Mouse (Mus musculus): ENCODE measurements around the gene Ghrh.

Ghrh gene

DNA sequence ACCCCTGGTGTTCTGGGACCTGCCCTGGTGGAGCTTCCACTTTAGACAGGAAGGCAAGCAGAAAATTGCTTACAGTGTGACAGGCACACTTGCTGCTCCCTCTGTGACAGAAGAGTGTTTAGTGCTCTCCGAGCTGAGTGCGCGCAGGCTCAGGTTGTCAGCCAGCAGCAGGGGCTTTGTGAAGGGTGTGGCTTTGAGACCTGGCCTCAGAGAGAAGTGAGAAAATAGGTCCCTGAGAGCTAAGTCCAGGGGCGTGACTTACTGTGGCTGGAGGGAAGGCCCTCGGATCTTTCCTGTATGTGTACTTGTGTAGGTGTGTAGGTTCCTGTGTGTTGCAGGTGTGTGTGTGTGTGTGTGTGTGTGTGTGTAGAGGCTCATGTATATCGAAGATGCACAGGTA lies 4.0 kb downstream of the Ghrh start:
- DNase-seq = no peak

DNA sequence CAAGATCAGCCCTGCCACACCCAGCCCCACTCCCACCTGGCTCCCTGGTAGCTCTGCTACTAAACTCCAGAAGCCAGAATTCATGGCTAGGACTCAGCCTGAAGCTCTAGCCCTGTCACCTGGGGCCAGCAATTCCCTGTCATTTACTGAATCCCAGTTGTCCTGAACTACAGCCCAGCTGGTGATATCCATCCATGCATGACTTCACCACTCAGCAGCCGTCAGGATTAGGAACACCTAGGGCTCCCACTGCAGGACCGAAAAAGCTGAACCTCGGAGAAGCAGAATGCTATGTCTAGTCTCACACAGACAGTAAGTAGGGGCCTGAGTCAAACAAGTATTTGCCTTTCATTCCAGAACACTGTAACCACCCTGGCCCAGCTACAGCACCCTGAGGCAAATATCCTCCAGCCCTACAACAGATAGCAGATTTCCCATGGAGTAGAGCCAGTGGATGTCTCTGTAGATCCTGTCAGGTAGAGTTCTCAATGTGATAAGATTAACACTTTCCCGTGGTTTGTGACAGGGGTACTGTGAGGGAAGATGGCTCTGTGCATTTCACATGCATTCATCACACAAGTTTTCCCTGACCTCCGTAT lies 4.9 kb downstream of the Ghrh start:
- DNase-seq = no peak

DNA sequence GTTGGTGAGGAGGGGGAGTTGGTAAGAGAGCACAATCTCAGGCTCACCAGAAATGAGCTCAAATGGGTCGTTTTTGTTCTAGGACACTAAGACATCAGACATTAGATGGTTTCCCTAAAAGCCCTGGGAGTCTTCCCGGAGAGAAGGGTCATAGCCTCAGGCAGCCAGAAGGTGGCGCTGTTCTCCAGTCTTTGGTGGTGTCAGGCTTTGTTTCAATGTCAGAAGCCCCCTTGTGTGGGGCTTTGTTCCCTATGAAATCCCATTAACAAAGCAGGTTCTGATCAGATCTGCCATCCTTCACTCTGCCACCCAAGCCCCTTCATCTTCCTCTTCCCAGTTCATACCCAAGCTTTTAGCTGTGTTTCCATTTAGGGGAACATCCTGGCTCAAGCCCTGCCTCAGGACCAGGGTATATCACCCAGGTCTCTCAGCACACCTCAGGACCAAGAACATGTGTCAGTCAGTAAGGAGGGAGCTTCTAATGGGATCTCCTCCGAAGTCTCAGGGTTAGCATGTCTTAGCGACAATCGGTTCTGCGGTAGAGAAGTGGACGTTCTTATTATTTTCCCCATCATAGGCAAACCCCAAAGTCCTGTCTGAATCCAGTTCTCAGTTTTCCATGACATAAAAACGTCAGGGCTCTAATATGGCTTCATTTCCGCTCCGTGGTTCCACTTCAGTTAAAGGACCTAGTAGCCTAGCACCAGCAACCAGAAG lies 5.6 kb downstream of the Ghrh start:
- DNase-seq = peak; percentile 94

DNA sequence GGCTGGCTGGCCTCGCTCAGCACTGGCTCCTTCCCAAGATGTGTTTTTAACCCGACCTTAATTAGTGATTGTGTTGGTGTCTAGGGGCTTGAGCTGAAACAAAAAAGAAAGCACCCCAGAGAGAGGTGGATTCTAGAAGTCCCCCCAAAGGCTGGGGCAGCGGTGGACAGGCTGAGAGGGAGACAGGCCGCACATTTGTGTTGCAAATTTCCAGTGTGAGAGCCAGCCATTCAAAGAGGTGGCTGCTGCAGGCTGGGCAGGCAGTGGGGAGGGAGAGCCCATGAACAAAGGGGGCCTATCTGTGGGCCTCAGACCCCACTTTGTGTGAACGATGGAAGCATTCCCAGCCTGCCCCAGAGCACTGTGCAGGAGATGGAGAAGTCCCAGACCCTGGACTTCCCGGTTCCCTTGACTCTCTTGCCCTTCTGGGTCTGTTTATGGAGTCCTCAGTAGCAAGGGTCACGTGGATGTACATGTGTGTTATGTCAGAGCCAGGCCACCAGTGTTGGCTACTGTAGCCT lies 7.0 kb downstream of the Ghrh start:
- DNase-seq = peak; percentile 97

DNA sequence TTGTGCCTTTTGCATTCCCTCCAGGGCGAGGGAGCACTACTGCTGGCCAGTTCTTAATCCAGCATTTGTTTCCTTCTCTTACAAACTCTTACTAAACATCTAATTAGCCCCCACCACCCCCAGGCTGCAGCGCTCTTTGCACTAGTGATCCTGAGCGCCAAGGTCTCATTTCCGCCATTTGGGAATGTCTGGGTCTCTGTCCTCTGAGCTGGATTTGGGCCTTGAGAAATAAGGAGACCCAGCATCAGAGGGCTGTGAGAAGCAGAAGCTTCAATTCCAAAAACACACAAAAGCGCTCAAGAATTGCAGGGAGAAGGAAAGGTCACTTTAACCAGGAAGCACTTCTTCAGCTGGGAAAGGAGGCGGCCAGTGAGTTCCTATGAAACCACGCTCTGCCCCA lies 7.8 kb downstream of the Ghrh start:
- DNase-seq = no peak

DNA sequence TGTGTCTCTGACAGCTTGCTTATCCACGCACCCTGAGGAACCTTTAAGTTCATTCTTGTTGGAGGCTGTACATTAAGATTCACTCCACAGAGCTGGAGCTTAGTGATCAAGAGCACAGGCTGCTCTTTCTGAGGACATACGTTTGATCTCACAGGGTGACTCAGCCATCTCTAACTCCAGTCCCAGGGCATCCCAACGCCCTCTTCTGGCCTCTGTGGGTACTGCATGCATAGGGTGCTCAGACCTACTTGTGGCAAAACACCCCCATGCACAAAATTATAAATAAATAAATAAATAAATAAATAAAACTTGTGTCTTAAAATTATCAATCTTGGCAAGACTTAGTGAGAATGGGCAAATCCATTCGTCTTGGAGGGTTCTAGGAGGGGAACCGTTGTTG lies 8.6 kb downstream of the Ghrh start:
- peak; percentile 94 for DNase-seq

DNA sequence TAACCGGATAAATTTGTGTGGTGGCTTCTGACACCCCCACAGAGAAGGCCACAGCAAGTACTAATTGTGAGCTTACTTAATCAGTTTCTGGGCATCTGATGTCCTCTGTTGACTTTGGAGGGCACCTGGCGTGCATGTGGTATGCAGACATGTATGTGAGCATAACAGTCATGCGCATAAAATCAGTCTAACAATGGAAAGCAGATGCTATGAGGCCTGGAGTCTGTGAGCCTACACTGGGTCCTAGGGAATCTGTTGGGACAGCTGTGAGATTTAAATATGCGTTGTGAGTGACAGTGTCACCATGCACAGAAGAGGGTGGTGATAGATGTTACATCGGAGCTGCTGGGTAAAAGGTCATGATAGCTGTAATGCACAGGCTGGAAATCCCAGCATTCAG lies 15.2 kb downstream of the Ghrh start:
- DNase-seq = no peak

GRCm38 (mm10) chr2:157328570-157328969 lies 18.7 kb downstream of the Ghrh start:
- DNase-seq = no peak

- DNase-seq = no peak
Observed at GRCm38 (mm10) chr2:157328106-157328505, 19.2 kb downstream of the Ghrh start.

DNA sequence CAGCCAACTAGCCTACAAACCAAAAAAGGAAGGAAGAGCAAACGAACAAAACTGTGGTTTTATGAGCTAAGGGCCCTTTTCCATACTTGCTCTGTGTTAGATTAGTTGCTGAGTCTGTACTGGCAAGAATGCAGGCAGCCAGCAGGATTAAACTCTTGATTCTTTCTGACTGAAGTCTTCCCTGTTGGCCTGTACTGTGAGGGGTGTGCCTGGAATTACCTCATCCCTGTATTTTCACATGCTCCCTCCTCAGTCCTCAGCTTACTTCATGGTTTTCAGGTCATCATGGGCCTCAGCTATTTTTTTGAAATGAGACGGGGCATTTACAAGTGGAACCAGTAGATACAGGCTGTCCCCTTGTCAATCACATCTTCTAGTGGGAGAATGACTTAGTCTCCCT lies 22.1 kb downstream of the Ghrh start:
- no peak for DNase-seq

DNA sequence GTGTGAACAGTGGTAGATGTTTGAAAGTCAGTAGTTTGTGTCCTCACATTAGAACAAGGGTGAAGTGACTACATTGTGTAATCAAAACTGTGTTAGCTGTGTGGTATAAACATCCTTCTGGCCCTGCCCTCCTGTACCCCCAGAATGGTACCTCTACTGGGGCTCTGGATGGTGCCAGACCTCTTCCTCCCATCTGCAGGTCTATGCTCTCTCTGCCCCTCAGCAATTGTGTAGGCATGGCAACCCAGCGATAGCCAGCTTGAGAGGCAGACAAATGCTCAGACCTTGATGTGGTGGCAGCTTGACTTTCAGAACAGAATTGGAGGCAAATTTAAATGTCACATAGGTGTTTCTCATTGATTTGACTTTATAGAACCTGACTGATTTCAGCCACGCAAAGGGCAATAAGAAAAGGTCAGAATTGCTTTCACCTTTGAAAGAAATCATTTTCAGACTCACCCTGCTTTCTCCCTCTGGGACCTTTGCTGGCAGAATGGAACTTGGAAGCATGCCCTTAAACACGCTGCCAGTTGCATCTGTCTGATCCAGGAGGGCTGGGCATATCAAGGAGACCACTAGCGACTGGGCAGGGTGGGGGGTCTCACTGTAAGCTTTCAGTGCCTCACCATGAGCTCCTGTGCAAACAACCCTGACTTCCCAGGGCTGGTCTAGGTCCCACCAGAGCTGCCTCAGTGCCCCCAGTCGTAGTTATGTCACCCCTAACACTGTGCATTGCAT lies 25.1 kb downstream of the Ghrh start:
- no peak for DNase-seq

DNA sequence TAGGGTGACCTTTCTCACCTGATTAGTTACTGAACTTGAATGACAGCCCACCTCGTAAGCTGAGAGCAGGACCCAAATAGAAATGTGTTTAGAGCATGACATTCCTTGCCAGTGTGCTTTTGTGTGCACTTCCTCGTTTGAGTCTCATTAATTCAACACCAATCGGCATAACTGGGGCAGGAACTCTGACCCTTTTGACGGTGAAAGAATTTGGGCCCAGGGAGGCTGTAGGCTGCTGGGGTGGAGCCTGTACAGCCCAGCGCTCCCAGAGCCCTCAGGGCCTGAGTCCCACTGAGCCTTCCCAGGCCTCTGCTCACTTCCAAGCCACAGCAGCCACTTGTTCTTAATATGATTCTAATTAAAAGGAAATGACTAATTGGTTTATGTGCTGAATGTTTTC lies 26.4 kb downstream of the Ghrh start:
- DNase-seq = no peak

GRCm38 (mm10) chr2:157320135-157320534 lies 27.2 kb downstream of the Ghrh start:
- no peak for DNase-seq

DNA sequence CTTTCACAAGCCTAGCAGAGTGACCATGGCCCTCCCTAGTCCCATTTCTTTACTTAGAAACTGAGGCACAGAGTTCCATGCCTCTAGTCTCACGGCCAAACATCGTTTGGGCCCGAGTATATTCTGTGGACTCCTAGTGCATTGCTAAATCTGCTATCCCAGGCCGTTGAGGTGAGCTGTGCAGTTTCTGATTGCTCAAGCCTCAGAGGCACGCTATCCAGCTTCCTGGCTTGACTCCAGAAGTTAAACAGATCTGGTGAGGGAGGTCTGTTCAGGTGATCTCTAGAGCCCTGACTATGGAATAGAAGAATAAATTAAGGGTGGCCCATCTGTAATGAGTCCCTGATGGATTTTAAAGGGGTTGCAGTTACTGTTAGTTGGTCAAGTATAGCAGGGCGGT lies 30.1 kb downstream of the Ghrh start:
- no peak for DNase-seq

GRCm38 (mm10) chr2:157316358-157316933 lies 30.9 kb downstream of the Ghrh start:
- DNase-seq = no peak

GRCm38 (mm10) chr2:157315486-157315885 lies 31.8 kb downstream of the Ghrh start:
- no peak for DNase-seq

GRCm38 (mm10) chr2:157314310-157314709 lies 33.0 kb downstream of the Ghrh start:
- DNase-seq = no peak

- DNase-seq = no peak
Observed at GRCm38 (mm10) chr2:157313718-157314117, 33.6 kb downstream of the Ghrh start.

GRCm38 (mm10) chr2:157310963-157311637 lies 36.2 kb downstream of the Ghrh start:
- no peak for DNase-seq

DNA sequence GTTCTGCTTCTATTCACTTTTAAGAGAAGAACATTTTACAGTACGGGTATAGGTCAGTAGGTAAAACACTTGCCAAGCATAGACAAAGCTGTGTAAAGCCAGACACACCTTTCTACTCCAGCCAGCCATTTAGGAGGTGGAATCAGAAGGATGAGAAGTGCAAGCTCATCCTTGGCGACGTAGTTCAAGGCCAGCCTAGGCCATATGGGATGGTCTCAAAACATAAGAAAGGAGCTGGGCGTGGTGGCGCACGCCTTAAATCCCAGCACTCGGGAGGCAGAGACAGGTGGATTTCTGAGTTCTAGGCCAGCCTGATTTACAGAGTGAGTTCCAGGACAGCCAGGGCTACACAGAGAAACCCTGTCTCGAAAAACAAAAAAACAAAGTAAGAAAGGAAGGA lies 37.7 kb downstream of the Ghrh start:
- DNase-seq = no peak

- no peak for DNase-seq
Observed at GRCm38 (mm10) chr2:157308273-157308917, 38.9 kb downstream of the Ghrh start.

GRCm38 (mm10) chr2:157307715-157308265 lies 39.5 kb downstream of the Ghrh start:
- no peak for DNase-seq

Data from heart, adult 11 months (tissue).